Mouse (Mus musculus) liver, embryonic 14.5 days (tissue): Measurements from ENCODE around the gene Gpr146. TPM values are rescaled to one million over a fixed set of nuclear protein-coding genes. Genes with fewer than 3 reads are reported as not detected.
A peak's percentile ranks its signal among the peaks of the same experiment; 100 is the strongest.

Source experiments
- ATAC-seq: fragments of 200-750 bp; cut with Nextera tagmentation; 2 replicates; pipeline ENCODE4 v1.8.0; 2017; ENCODE audit warnings: moderate number of reproducible peaks, mild to moderate bottlenecking, moderate library complexity; ENCODE audit not compliant: insufficient read depth
- DNase-seq, 3 experiments: peaks; one replicate each; pipeline ENCODE4 v3.0.0-alpha.2; 2012 to 2013; ENCODE audit warnings: low read depth in 3 of 3, low spot score in 3 of 3
- H3K27ac ChIP-seq: fragments of 300-500 bp; sonication (generic); 2 replicates; pipeline ENCODE4 v1.5.1; 2014; ENCODE audit warnings: moderate library complexity, mild to moderate bottlenecking, control low read depth, inconsistent platforms
- H3K27me3 ChIP-seq: fragments of 300-500 bp; sonication (generic); 2 replicates; pipeline ENCODE4 v1.6.1; 2014; ENCODE audit warnings: mild to moderate bottlenecking, low read length, moderate library complexity; ENCODE audit not compliant: control insufficient read depth, insufficient read depth
- H3K36me3 ChIP-seq: fragments of 300-500 bp; sonication (generic); replicated peaks from 2 replicates; pipeline ENCODE4 v1.6.1; 2014; ENCODE audit warnings: low read depth; ENCODE audit not compliant: control insufficient read depth, insufficient read depth
- H3K4me1 ChIP-seq, 2 experiments: fragments of 200-500 bp in 1 of 2; fragments of 300-500 bp in 1 of 2; sonication (generic) in 1 of 2; replicated peaks; 2 replicates each; pipeline ENCODE4 v1.6.1; 2012 to 2014; ENCODE audit warnings: antibody characterized with exemption in 1 of 2, inconsistent platforms in 1 of 2, low read length in 1 of 2; ENCODE audit not compliant: control insufficient read depth in 2 of 2, insufficient read depth in 2 of 2
- H3K4me2 ChIP-seq: fragments of 300-500 bp; sonication (generic); 2 replicates; pipeline ENCODE4 v1.6.1; 2014; ENCODE audit warnings: low read depth, mild to moderate bottlenecking, control low read depth, moderate library complexity
- H3K4me3 ChIP-seq, 2 experiments: fragments of 200-500 bp in 1 of 2; fragments of 300-500 bp in 1 of 2; sonication (generic) in 1 of 2; 2 replicates each; pipeline ENCODE4 v1.5.1; 2012 to 2014; ENCODE audit warnings: low read depth in 2 of 2, low read length in 2 of 2, mild to moderate bottlenecking in 2 of 2, control low read depth in 1 of 2, inconsistent platforms in 1 of 2, moderate library complexity in 1 of 2; ENCODE audit not compliant: insufficient read depth in 1 of 2
- H3K9ac ChIP-seq: fragments of 300-500 bp; sonication (generic); replicated peaks from 2 replicates; pipeline ENCODE4 v1.6.1; 2014; ENCODE audit warnings: mild to moderate bottlenecking, control low read depth, moderate library complexity
- H3K9me3 ChIP-seq: fragments of 300-500 bp; sonication (generic); 2 replicates; pipeline ENCODE4 v1.6.1; 2016; ENCODE audit warnings: low read length, mixed read lengths; ENCODE audit not compliant: control insufficient read depth
- CTCF ChIP-seq: IDR thresholded peaks from 2 replicates; pipeline ENCODE4 v1.5.1; 2016; ENCODE audit warnings: antibody characterized with exemption, low read depth, control low read depth
- EP300 ChIP-seq: IDR thresholded peaks from 2 replicates; pipeline ENCODE4 v1.6.1; 2016; ENCODE audit warnings: antibody characterized with exemption, low read depth
- WGBS: fragments of 180-500 bp; shearing (Covaris S2); extraction: QIAGEN DNeasy Blood & Tissue Kit; methylation state at CpG from one replicate; pipeline ENCODE4 v1.1.7; 2014; ENCODE audit not compliant: insufficient replicate concordance; 5-methylcytosine and 5-hydroxymethylcytosine counted together
- polyA plus RNA-seq, 2 experiments: library from polyadenylated mRNA; depleted of rRNA in 1 of 2; stranded (reverse) in 1 of 2; unstranded in 1 of 2; fragments of >200 nt; fragmentation: Nextera tagmentation in 1 of 2; extraction: Ambion mirVana in 1 of 2; gene quantifications; 2 replicates each; pipeline versions ENCODE4 v1.2.1 to v1.2.3; 2012 to 2014

Gene Gpr146
- polyA plus RNA-seq, 2 experiments = 14.6 to 18.4 TPM

DNA sequence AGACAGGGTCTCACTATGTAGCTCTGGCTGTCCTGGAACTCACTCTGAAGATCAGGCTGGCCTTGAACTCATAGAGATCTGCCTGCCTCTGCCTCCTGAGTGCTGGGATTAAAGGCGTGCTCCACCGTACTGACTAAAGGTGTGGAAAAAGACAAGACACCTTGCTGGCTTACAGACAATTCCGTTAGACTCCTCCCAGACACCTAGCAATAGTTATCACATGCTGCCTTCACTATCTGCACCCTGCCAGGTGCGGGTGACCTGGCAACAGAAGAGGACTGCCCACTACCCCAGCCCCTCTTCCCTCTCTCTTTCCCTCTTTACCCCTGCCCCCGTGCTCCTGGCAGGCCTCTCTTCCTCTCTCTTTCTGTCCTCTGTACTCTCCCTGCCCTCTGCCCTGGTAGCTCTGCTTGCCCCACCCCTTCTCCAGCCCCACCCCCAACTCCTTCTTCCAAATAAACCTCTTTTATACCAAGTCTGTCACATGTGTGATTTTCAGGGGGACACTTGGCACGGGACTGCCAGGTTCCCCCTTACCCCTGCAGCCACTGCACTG is 3.5 kb upstream of the Gpr146 start:
- Histone ChIP-seq H3K9ac (no peak overlapping the region), H3K4me1 (peaks cover 54 to 79% of the 10 kb centered on the region in 2 experiments), H3K27me3 (no peaks in the 10 kb centered on the region), H3K4me3 (no peak overlapping the region), H3K4me2 (no peak overlapping the region), H3K27ac (no peak overlapping the region), H3K9me3 (no peaks in the 10 kb centered on the region), H3K36me3 (no peaks in the 10 kb centered on the region)
- no peak for ATAC-seq
- 49% methylated on average over 6 of the region's 6 CpGs for WGBS
- DNase-seq = no peak
- TF ChIP-seq EP300 (no peak), CTCF (no peak)

DNA sequence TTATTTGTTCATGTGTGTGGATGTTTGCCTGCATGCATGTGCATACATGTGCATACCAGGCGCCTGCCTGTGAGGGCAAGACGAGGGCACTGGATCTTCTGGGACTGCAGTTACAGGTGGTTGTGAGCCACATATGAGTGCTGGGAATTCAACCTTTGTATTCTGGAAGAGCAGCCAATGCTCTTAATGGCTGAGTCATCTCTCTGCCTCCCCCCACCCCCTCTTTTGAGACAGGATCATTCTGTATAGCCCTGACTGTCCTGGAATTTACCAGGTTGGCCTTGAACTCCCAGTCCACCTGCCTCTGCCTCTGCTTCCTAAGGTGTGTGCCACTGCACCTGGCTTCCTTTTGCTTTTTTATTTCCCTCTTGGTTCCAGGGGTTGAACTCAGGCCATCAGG is 2.7 kb upstream of the Gpr146 start:
- Histone ChIP-seq H3K36me3 (no peaks in the 10 kb centered on the region), H3K4me1 (peaks cover 63 to 84% of the 10 kb centered on the region in 2 experiments), H3K9ac (no peak overlapping the region), H3K4me3 (no peak overlapping the region), H3K9me3 (no peaks in the 10 kb centered on the region), H3K27me3 (no peaks in the 10 kb centered on the region), H3K27ac (no peak overlapping the region), H3K4me2 (no peak overlapping the region)
- DNase-seq = no peak
- no peak for ATAC-seq
- TF ChIP-seq EP300 = no peak
- TF ChIP-seq CTCF = no peak
- WGBS = 72% methylated on average over 2 of the region's 2 CpGs

DNA sequence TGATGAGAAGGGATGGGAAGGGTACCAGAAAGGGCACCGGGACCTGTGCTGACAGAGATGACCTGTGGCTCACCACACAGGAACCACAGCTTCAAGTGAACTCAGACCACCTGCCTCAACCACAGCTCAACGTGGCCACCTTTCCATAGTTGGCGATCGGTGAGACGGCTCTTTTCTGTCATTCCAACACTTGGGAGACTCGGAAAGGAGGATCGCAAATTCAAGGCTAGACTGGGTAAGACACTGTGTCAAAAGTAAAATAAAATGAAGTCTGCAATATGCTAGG is 717 bp downstream of the Gpr146 start:
- ATAC-seq = no peak
- no peak overlapping the region for H3K4me2 ChIP-seq

DNA sequence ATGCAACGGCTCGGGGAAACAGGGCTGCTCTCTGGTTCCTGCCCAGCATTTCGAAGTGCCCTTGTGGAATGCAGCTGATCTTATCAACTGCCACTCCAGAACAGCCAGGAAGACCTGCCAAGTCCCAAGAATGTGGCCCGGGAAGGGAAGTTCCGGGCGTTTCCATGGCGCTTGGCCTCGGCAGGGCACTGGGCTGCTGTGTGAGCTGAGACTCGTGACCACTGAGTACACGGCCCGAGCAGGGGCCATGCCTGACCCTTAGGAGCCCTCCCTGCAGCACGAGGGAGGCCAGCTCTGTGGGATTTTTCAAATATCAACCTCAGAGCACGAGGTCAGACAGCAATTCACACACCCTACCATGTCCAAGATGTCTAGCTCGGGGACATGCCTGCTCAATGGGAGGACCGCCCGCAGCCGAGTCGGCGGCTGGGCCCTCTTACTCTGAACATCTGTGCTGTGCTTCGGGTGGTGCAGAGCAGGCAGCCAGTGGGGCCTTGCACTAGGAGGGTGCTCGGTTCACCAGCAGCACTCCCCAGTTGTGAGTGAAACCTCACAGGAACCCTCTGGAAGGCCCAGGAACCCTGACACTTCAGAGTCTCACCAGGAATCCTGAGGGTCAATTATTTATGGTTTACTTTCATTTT is 1.6 kb downstream of the Gpr146 start:
- H3K36me3 ChIP-seq = peaks cover 3% of the 10 kb centered on the region
- H3K9ac ChIP-seq = peak overlapping the region; percentile 96
- WGBS = 14% methylated on average over 21 of the region's 21 CpGs
- no peaks in the 10 kb centered on the region for H3K9me3 ChIP-seq
- peaks cover 60 to 78% of the 10 kb centered on the region in 2 experiments for H3K4me1 ChIP-seq
- TF ChIP-seq CTCF (no peak), EP300 (no peak)
- peak overlapping the region; percentile 26 to 32 for H3K4me3 ChIP-seq
- ATAC-seq = no peak
- H3K27ac ChIP-seq = peak overlapping the region; percentile 86
- no peaks in the 10 kb centered on the region for H3K27me3 ChIP-seq
- no peak for DNase-seq
- H3K4me2 ChIP-seq = peak overlapping the region; percentile 97

More for the DNA sequence above, 717 bp downstream of the Gpr146 start:
- WGBS = 54% methylated on average over 7 of the region's 7 CpGs
- no peak overlapping the region for H3K9ac ChIP-seq
- H3K27ac ChIP-seq = peak overlapping the region; percentile 41; the same call in 1 of the 2 replicates
- H3K36me3 ChIP-seq = no peaks in the 10 kb centered on the region
- H3K4me1 ChIP-seq = peaks cover 58 to 76% of the 10 kb centered on the region in 2 experiments
- H3K27me3 ChIP-seq = no peaks in the 10 kb centered on the region
- no peaks in the 10 kb centered on the region for H3K9me3 ChIP-seq
- no peak for TF ChIP-seq EP300
- no peak for TF ChIP-seq CTCF
- no peak for DNase-seq
- H3K4me3 ChIP-seq = no peak overlapping the region

DNA sequence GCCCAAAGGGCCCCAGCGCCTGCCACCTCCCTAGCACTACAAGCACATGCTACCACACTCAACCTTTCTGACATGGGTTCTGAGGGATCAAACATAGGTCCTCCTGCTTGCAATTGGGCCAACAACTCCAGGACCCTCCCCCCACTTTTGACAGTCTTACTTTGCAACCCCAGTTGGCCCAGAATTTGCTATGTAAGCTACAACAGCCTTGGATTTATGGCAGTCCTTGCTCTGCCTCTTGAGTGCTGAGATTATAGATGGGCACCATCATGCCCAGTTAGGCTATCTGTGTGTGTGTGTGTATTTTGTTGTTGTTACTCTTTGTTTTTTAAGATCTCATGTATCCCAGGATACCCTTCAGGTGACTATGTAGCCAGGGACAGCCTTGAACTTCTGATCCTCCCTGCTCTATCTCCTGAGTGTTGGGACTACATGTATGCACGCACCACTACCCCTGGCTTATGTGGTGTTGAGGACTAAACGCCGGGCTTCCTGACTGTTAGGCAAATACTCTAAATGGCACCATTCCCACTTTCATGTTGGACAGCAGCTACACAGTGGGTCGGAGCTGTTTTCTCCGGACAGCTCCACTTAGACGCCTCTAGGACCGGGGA is 2.4 kb downstream of the Gpr146 start:
- H3K4me3 ChIP-seq = peak overlapping the region; percentile 61 to 96
- H3K9ac ChIP-seq = peak overlapping the region; percentile 96
- WGBS = 4% methylated on average over 8 of the region's 8 CpGs

More for the DNA sequence above, 2.4 kb downstream of the Gpr146 start:
- no peak for TF ChIP-seq EP300
- no peak for TF ChIP-seq CTCF
- ATAC-seq = peak; percentile 11
- no peak for DNase-seq
- Histone ChIP-seq H3K9me3 (no peaks in the 10 kb centered on the region), H3K4me2 (peak overlapping the region; percentile 97), H3K4me1 (peaks cover 62 to 79% of the 10 kb centered on the region in 2 experiments), H3K27me3 (no peaks in the 10 kb centered on the region), H3K36me3 (peaks cover 3% of the 10 kb centered on the region), H3K27ac (peak overlapping the region; percentile 86)
